Mouse (Mus musculus): ENCODE data around the gene Urb2. TPM values are rescaled to one million over a fixed set of nuclear protein-coding genes. Genes with fewer than 3 reads are reported as not detected.

Gene Urb2
- total and polyA plus RNA-seq, 3 experiments, result 26.4 to 33.9 (median 27.9) TPM

GRCm38 (mm10) chr8:124066325-124067058, 45.2 kb downstream of the Urb2 start:
- no peak for DNase-seq (ENCODE audit: extremely low read depth)
- H3K9ac ChIP-seq (ENCODE audit: insufficient read depth, low read depth), result no peak overlapping the region
- H3K36me3 ChIP-seq (replicated peaks in 1 of 2; ENCODE audit: control insufficient read depth in 1 of 2, insufficient read depth in 1 of 2, low read length in 1 of 2), result no peaks in the 10 kb centered on the region
- H3K4me3 ChIP-seq (replicated peaks in 1 of 3; ENCODE audit: low read depth in 2 of 3, low read length in 2 of 3, poor library complexity in 1 of 3), result no peak overlapping the region
- TF ChIP-seq SMC3 (IDR thresholded peaks at IDR 0.05; ENCODE audit: low read depth, low read length) (no peak), UBTF (IDR thresholded peaks at IDR 0.05; ENCODE audit: low read depth, low read length) (no peak)
- dilution Hi-C loops (cut with MboI; ENCODE audit: extremely low pct_ligation_motif_present, extremely low pct_unique_long_range_greater_than_20kb, low sequenced_read_pairs) (no loop called here), in situ Hi-C loops (cut with MboI; ENCODE audit: low pct_ligation_motif_present, low pct_unique_long_range_greater_than_20kb, low sequenced_read_pairs) (no loop called here)
- H3K4me1 ChIP-seq (ENCODE audit: control insufficient read depth in 1 of 2, insufficient read depth in 2 of 2), result peaks cover 0 to 19% of the 10 kb centered on the region in 2 experiments; a peak in 2 of 4 replicates
- H3K4me2 ChIP-seq (ENCODE audit: insufficient read depth, low read depth, poor library complexity, severe bottlenecking), result no peak overlapping the region
- no peak overlapping the region for H3K27ac ChIP-seq (ENCODE audit: insufficient read depth, low read depth)
- H3K9me3 ChIP-seq (replicated peaks; ENCODE audit: low read length), result no peaks in the 10 kb centered on the region
- no peaks in the 10 kb centered on the region for H3K27me3 ChIP-seq (replicated peaks)
- no peaks in the 10 kb centered on the region for H3K79me2 ChIP-seq (replicated peaks; ENCODE audit: control insufficient read depth, extremely low read depth, insufficient read depth, poor library complexity, severe bottlenecking)

GRCm38 (mm10) chr8:124067059-124067750, 45.9 kb downstream of the Urb2 start:
- Histone ChIP-seq H3K4me1 (ENCODE audit: control insufficient read depth in 1 of 2, insufficient read depth in 2 of 2) (peaks cover 0 to 19% of the 10 kb centered on the region in 2 experiments; a peak in 2 of 4 replicates), H3K9me3 (replicated peaks; ENCODE audit: low read length) (no peaks in the 10 kb centered on the region), H3K79me2 (replicated peaks; ENCODE audit: control insufficient read depth, extremely low read depth, insufficient read depth, poor library complexity, severe bottlenecking) (no peaks in the 10 kb centered on the region), H3K27me3 (replicated peaks) (no peaks in the 10 kb centered on the region), H3K4me3 (replicated peaks in 1 of 3; ENCODE audit: low read depth in 2 of 3, low read length in 2 of 3, poor library complexity in 1 of 3) (no peak overlapping the region), H3K27ac (ENCODE audit: insufficient read depth, low read depth) (no peak overlapping the region), H3K4me2 (ENCODE audit: insufficient read depth, low read depth, poor library complexity, severe bottlenecking) (no peak overlapping the region), H3K9ac (ENCODE audit: insufficient read depth, low read depth) (no peak overlapping the region), H3K36me3 (replicated peaks in 1 of 2; ENCODE audit: control insufficient read depth in 1 of 2, insufficient read depth in 1 of 2, low read length in 1 of 2) (no peaks in the 10 kb centered on the region)
- in situ Hi-C loops (cut with MboI; ENCODE audit: low pct_ligation_motif_present, low pct_unique_long_range_greater_than_20kb, low sequenced_read_pairs) (no loop called here), dilution Hi-C loops (cut with MboI; ENCODE audit: extremely low pct_ligation_motif_present, extremely low pct_unique_long_range_greater_than_20kb, low sequenced_read_pairs) (no loop called here)
- DNase-seq (ENCODE audit: extremely low read depth), result no peak
- TF ChIP-seq ZNF384 (IDR thresholded peaks at IDR 0.05; ENCODE audit: low read depth, low read length), result no peak
- no peak for TF ChIP-seq MEF2A (IDR thresholded peaks at IDR 0.05; ENCODE audit: borderline replicate concordance, low read depth, low read length)
- TF ChIP-seq MYC (IDR thresholded peaks at IDR 0.05; ENCODE audit: low read depth, low read length), result no peak
- no peak for TF ChIP-seq RCOR1 (conservative IDR thresholded peaks at IDR 0.05; ENCODE audit: low read depth, low read length)
- TF ChIP-seq CTCF (conservative IDR thresholded peaks at IDR 0.05 in 1 of 2, IDR thresholded peaks at IDR 0.05 in 1 of 2; ENCODE audit: low read depth in 2 of 2, low read length in 2 of 2), result no peak
- TF ChIP-seq MAFK (IDR thresholded peaks at IDR 0.05; ENCODE audit: insufficient replicate concordance, low read length), result no peak
- no peak for TF ChIP-seq ETS1 (conservative IDR thresholded peaks at IDR 0.05; ENCODE audit: low read depth, low read length)
- no peak for TF ChIP-seq JUN (IDR thresholded peaks at IDR 0.05; ENCODE audit: insufficient read depth, low read depth, low read length)
- no peak for TF ChIP-seq ZKSCAN1 (IDR thresholded peaks at IDR 0.05; ENCODE audit: borderline replicate concordance, low read depth, low read length)
- no peak for TF ChIP-seq SIN3A (IDR thresholded peaks at IDR 0.05; ENCODE audit: low read length)
- no peak for TF ChIP-seq JUND (conservative IDR thresholded peaks at IDR 0.05; ENCODE audit: low read depth, low read length)
- no peak for TF ChIP-seq TBP (conservative IDR thresholded peaks at IDR 0.05; ENCODE audit: low read depth, low read length)
